Mouse (Mus musculus) gastrocnemius, postnatal 25 days (tissue): ENCODE results near the gene Kansl1l. TPM values are rescaled to one million over a fixed set of nuclear protein-coding genes. Genes with fewer than 3 reads are reported as not detected.

Source experiments
- DNase-seq: peaks from one replicate; pipeline ENCODE4 v3.0.0; 2022
- total RNA-seq, 2 experiments: library from RNA; stranded (reverse); gene quantifications; 1 replicate in 1 of 2; 2 replicates in 1 of 2; pipeline ENCODE4 v1.2.3; 2021

Kansl1l gene
- total RNA-seq, 2 experiments from 2014 or later = 17.1 to 17.6 TPM

GRCm38 (mm10) chr1:66817865-66818315, 528 bp upstream of the Kansl1l start:
- no peak for DNase-seq

GRCm38 (mm10) chr1:66816837-66817452, 417 bp downstream of the Kansl1l start:
- peak; percentile 92 for DNase-seq

- peak; percentile 63 for DNase-seq
These were observed 1.2 kb downstream of the Kansl1l start for GRCm38 (mm10) chr1:66815941-66816777.

- no peak for DNase-seq
These were observed 2.6 kb downstream of the Kansl1l start for GRCm38 (mm10) chr1:66814756-66815155.

- DNase-seq = no peak
These were observed 4.2 kb downstream of the Kansl1l start for GRCm38 (mm10) chr1:66813191-66813590.

GRCm38 (mm10) chr1:66806821-66807220, 10.5 kb downstream of the Kansl1l start:
- no peak for DNase-seq

GRCm38 (mm10) chr1:66805408-66805807, 12.0 kb downstream of the Kansl1l start:
- DNase-seq = no peak

GRCm38 (mm10) chr1:66804710-66805109, 12.7 kb downstream of the Kansl1l start:
- DNase-seq = no peak

GRCm38 (mm10) chr1:66797962-66798361, 19.4 kb downstream of the Kansl1l start:
- DNase-seq = no peak

- DNase-seq = no peak
These were observed 24.4 kb downstream of the Kansl1l start for GRCm38 (mm10) chr1:66792838-66793466.

- no peak for DNase-seq
These were observed 35.1 kb downstream of the Kansl1l start for GRCm38 (mm10) chr1:66782296-66782695.

- DNase-seq = no peak
These were observed 36.3 kb downstream of the Kansl1l start for GRCm38 (mm10) chr1:66781027-66781426.

GRCm38 (mm10) chr1:66778798-66779197, 38.6 kb downstream of the Kansl1l start:
- no peak for DNase-seq

- DNase-seq = no peak
These were observed 39.5 kb downstream of the Kansl1l start for GRCm38 (mm10) chr1:66777878-66778277.

- no peak for DNase-seq
These were observed 48.6 kb downstream of the Kansl1l start for GRCm38 (mm10) chr1:66768764-66769163.

- DNase-seq = no peak
These were observed 86.8 kb downstream of the Kansl1l start for GRCm38 (mm10) chr1:66730581-66730980.

- no peak for DNase-seq
These were observed 104.5 kb downstream of the Kansl1l start for GRCm38 (mm10) chr1:66712859-66713258.

GRCm38 (mm10) chr1:66704523-66704922, 112.8 kb downstream of the Kansl1l start:
- DNase-seq = no peak

GRCm38 (mm10) chr1:66702623-66703345, 114.6 kb downstream of the Kansl1l start:
- DNase-seq = no peak

- no peak for DNase-seq
These were observed 115.8 kb downstream of the Kansl1l start for GRCm38 (mm10) chr1:66701576-66701940.

- DNase-seq = peak; percentile 94
These were observed 116.4 kb downstream of the Kansl1l start, which contains the start of gene Rpe for GRCm38 (mm10) chr1:66700693-66701575. Gene Rpe (plus strand): TSS chr1:66700831.
